Mouse (Mus musculus) macrophage (primary cell): Measurements from ENCODE around the gene Pemt. TPM values are rescaled to one million over a fixed set of nuclear protein-coding genes. Genes with fewer than 3 reads are reported as not detected.

Experiments
- H3K27ac ChIP-seq: fragments of 350-480 bp; formaldehyde crosslinking; 2 replicates; pipeline ENCODE4 v1.9.0; 2021
- H3K36me3 ChIP-seq: fragments of 350-480 bp; formaldehyde crosslinking; 2 replicates; pipeline ENCODE4 v1.9.0; 2021; ENCODE audit errors: inconsistent target
- H3K4me3 ChIP-seq: fragments of 350-480 bp; formaldehyde crosslinking; 2 replicates; pipeline ENCODE4 v1.9.0; 2021; ENCODE audit errors: inconsistent target
- H3K79me2 ChIP-seq: fragments of 350-480 bp; formaldehyde crosslinking; 2 replicates; pipeline ENCODE4 v1.9.0; 2021; ENCODE audit errors: inconsistent target
- WGBS: methylation state at CpG from one replicate; pipeline ENCODE4 v1.1.7; 2026; ENCODE audit warnings: inconsistent platforms; ENCODE audit not compliant: missing documents; 5-methylcytosine and 5-hydroxymethylcytosine counted together
- polyA plus RNA-seq: library from polyadenylated mRNA; stranded (reverse); fragments of 250-400 nt; gene quantifications from 3 replicates; pipeline ENCODE4 v1.2.4, GENCODE M21; 2018; ENCODE audit warnings: inconsistent platforms

The Pemt gene
- polyA plus RNA-seq, 1 experiment from 2014 or later: 0.36 TPM

DNA sequence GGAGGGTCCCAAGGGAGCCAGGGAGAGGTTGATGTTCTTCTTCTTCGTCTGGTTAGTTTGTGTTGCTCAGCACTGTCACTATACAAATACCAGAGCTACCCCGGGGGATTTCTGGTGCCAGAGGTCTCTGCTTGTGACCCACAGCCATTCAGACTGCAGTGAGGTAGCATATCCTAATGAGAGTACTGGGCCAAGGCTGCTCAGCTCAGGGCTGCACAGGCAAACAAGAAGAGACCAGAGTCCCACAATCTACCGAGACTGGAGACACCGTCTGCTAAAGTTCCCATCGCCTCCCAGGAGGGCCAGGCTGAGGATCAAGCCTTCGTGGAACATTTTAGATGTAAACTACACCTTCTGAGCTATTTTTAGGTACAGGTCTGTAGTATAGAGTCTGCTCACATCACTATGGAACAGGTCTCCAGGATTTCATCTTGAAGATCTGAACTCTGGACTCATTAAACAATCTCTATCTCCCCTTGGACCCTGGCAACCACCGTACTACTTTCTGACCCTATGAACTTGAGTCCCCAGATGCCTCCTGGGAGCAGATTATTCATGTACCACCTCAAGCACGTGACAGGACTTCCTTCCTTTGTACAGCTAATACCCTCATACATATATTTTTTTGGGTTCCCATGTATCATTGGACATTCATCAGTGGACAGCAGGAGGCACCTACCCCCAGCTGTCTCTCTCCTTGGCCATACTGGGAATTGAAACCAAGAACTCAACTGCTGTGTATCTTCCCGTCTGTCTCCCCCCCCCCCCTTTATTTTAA, 113.5 kb downstream of the Pemt start:
- 66% methylated on average over 9 of the region's 9 CpGs for WGBS
- H3K27ac ChIP-seq: no peak overlapping the region
- H3K36me3 ChIP-seq: no peaks in the 10 kb centered on the region
- H3K79me2 ChIP-seq: no peaks in the 10 kb centered on the region
- H3K4me3 ChIP-seq: no peak overlapping the region

DNA sequence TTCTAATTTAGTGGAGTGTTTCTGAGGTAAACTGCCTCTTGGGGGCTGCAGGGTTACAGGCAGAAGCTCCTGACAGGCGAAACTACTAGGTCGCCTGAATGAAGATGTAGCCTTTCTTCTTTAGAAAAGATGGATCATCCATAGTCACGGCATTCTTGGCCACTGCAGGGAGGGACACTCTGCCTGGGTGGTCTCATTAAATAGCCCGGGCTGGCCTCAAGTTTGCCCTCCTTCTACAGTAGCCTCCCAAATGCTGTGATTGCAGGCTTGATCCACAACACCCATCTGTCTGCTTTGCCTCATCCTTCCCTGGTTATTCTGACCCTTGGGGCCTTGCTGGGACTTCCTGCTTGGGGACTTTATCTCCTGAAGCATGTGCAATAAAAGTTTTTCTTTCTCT, 116.3 kb downstream of the Pemt start:
- Histone ChIP-seq H3K27ac (no peak overlapping the region), H3K36me3 (no peaks in the 10 kb centered on the region), H3K4me3 (no peak overlapping the region), H3K79me2 (no peaks in the 10 kb centered on the region)
- 81% methylated on average over 4 of the region's 4 CpGs for WGBS

DNA sequence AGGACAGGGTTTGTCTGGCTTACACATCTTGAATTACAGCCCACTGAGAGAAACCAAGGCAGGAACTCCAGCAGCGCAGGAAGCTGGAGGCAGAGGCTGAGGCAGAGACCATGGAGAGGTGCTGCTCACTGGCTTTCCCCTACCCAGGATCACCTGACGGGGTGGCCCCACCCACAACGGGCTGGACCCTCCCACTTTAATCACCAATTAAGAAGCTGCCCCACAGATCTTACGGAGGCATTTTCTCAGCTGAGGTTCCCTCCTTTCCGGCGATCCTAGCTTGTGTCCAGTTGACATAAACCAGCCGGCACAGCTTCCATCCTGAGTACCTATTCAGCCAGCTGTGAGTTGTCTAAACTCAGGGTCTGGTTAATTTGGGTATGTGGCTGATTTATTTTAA, 125.0 kb downstream of the Pemt start:
- no peak overlapping the region for H3K4me3 ChIP-seq
- no peaks in the 10 kb centered on the region for H3K79me2 ChIP-seq
- H3K36me3 ChIP-seq: no peaks in the 10 kb centered on the region
- WGBS: 81% methylated on average over 7 of the region's 7 CpGs
- no peak overlapping the region for H3K27ac ChIP-seq

Other genes with a start within 250 kb of the Pemt start
- 36.7 to 92.1 TPM (median 40.6 TPM) in 3 replicates for gene Flcn, start 236.5 kb downstream of the Pemt start, polyA plus RNA-seq
- gene Nt5m, start 207.0 kb downstream of the Pemt start, polyA plus RNA-seq: 10.2 to 21.8 TPM (median 19.2 TPM) in 3 replicates
- gene Cops3, start 206.7 kb downstream of the Pemt start, polyA plus RNA-seq: 33.4 to 53.8 TPM (median 52.0 TPM) in 3 replicates
- 9.6 to 21.8 TPM (median 14.7 TPM) in 3 replicates for gene Med9, start 98.3 kb downstream of the Pemt start, polyA plus RNA-seq
- gene Rasd1, start 81.5 kb downstream of the Pemt start, polyA plus RNA-seq: 0.09 TPM in 1 of 3 replicates, not detected in the others
- 10.5 to 12.9 TPM (median 11.0 TPM) in 3 replicates for gene Rai1, start 58.5 kb upstream of the Pemt start, polyA plus RNA-seq
- gene Srebf1, start 176.1 kb upstream of the Pemt start, polyA plus RNA-seq: 15.2 to 30.9 TPM (median 30.6 TPM) in 3 replicates